Mouse (Mus musculus): ENCODE data around the gene Dnah3. TPM values are rescaled to one million over a fixed set of nuclear protein-coding genes. Genes with fewer than 3 reads are reported as not detected.

Dnah3 gene
- polyA plus RNA-seq, 1 experiment from 2014 or later, result 0.09 TPM

DNA sequence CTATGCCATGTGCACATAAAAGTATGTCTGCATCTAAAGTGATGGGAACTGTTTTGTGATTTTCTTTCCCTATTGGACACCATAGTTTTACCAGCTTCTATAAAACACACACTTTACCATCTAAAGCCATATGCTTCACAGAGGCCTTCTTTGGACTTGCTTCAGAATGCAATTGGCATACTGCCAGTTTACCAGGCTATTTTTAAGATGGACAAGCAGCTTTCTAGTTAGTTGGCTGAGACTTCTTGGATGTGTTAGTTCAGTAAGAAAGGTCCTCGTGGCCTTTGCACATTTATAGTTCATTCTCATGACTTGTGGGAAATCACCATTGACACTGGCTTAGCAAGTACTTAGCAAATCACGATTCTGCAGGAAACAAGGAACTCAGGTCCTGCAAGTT is 11.3 kb upstream of the Dnah3 start:
- Histone ChIP-seq H3K9ac (no peak overlapping the region), H3K4me1 (replicated peaks; ENCODE audit: control insufficient read depth, insufficient read depth, low read length) (0 out of 2 replicates have a peak, but pooled peaks cover 9% of the 10 kb centered on the region), H3K4me3 (replicated peaks; ENCODE audit: low read length) (no peak overlapping the region), H3K9me3 (ENCODE audit: control insufficient read depth, low read length) (no peaks in the 10 kb centered on the region), H3K27me3 (ENCODE audit: control insufficient read depth, insufficient read depth, low read length) (0 out of 2 replicates have a peak, but pooled peaks cover 7% of the 10 kb centered on the region), H3K4me2 (replicated peaks) (no peak overlapping the region), H3K27ac (no peak overlapping the region), H3K36me3 (replicated peaks; ENCODE audit: control insufficient read depth, insufficient read depth) (no peaks in the 10 kb centered on the region)
- WGBS, result 77% methylated on average over 2 of the region's 2 CpGs
- DNase-seq (ENCODE audit: low spot score) (no peak), ATAC-seq (ENCODE audit: low FRiP score) (no peak)

DNA sequence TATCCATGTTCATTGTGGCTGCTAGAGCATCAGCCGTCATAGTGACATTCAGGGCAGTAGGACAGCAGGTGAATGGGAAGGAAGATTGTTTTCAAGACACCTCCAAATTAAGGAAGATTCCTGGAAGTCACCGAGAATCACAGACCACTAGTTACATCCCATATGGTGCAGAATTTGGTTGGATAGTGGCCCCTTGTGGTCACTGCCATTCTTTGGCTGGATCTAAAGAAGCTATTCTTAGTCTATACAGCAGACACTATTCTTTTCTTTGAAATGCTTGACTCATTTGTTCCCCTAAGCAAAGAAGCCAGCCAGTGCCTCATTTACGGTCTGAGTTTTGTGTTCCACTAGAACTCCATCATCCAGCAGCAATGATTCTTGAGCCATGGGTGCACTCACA is 9.9 kb upstream of the Dnah3 start:
- Histone ChIP-seq H3K9ac (no peak overlapping the region), H3K4me2 (replicated peaks) (no peak overlapping the region), H3K4me3 (replicated peaks; ENCODE audit: low read length) (no peak overlapping the region), H3K9me3 (ENCODE audit: control insufficient read depth, low read length) (no peaks in the 10 kb centered on the region), H3K27ac (no peak overlapping the region), H3K36me3 (replicated peaks; ENCODE audit: control insufficient read depth, insufficient read depth) (no peaks in the 10 kb centered on the region), H3K4me1 (replicated peaks; ENCODE audit: control insufficient read depth, insufficient read depth, low read length) (0 out of 2 replicates have a peak, but pooled peaks cover 9% of the 10 kb centered on the region), H3K27me3 (ENCODE audit: control insufficient read depth, insufficient read depth, low read length) (0 out of 2 replicates have a peak, but pooled peaks cover 7% of the 10 kb centered on the region)
- DNase-seq (ENCODE audit: low spot score) (no peak), ATAC-seq (ENCODE audit: low FRiP score) (no peak)
- WGBS, result 44% methylated on average over 3 of the region's 3 CpGs

DNA sequence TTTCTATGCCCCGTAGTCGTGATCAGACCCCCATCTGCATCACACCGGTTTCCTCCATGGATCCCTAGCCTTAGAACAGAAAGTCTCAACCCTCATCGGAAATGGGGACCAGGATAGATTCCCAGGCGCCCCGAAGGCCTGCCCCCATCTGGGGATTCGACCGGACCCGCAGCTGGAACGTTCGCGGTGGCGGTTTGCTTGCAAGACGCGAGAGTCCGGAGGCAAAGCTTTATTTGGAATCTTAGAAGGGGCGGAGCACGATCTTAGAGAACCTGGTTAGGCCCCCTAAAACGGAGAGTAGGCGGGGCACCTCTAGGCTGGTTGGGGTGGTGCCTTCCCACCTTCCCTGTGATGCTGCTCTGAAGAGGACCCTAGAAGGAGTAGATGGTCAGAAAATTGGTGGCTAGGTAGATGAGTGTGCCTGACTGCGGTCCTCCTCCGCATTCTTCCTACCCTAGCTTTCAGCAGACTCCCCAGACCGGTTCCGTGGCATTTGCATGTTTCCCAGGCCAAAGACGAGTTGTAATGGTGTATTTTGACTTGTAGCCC is 8.0 kb upstream of the Dnah3 start:
- Histone ChIP-seq H3K9ac (peak overlapping the region; percentile 57), H3K36me3 (replicated peaks; ENCODE audit: control insufficient read depth, insufficient read depth) (no peaks in the 10 kb centered on the region), H3K4me2 (replicated peaks) (peak overlapping the region; percentile 67), H3K4me3 (replicated peaks; ENCODE audit: low read length) (peak overlapping the region; percentile 46), H3K9me3 (ENCODE audit: control insufficient read depth, low read length) (no peaks in the 10 kb centered on the region), H3K27me3 (ENCODE audit: control insufficient read depth, insufficient read depth, low read length) (0 out of 2 replicates have a peak, but pooled peaks cover 7% of the 10 kb centered on the region), H3K27ac (no peak overlapping the region), H3K4me1 (replicated peaks; ENCODE audit: control insufficient read depth, insufficient read depth, low read length) (0 out of 2 replicates have a peak, but pooled peaks cover 9% of the 10 kb centered on the region)
- DNase-seq (ENCODE audit: low spot score) (no peak), ATAC-seq (ENCODE audit: low FRiP score) (no peak; the same call in 1 of the 2 replicates)
- WGBS, result 4% methylated on average over 25 of the region's 25 CpGs

DNA sequence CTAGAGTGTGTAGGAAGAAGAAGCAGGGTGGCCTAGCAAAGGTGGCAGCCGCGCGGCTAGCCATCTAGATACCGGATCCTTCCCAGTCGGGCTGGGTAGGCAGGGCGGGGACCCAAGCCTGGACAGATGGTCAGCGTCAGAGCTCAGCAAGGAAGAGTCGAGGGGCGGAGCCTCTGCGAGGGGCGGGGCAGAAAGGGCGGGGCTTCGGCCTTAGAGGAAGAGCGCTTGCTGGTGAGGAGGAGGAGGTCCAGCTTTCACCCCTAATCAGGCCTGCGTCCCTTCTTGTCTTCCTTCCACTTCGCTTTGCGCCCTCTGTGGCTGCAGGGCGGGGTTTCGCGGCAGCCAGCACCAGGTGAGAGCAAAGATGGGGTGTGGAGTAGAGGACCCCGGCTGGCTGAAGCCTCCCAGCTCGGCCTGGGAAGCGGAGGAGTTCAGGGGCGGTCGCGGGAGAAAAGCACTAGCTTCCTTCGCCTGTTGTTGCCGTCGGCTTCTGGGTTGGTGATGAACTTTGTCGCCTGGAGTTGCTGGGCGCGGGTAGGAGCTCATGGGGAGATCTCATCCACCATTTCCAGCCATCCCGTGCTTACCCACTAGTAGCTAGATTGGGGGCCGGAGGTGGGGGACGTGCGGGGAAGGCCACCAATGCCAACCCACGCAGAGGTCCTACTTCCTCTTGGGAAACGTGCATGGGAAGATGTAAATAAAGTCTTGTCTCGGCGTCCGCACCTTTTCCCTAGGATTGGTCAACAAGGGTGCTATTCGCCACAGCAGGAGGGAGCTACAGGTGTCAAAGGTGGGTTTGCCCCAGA is 7.3 kb upstream of the Dnah3 start, which contains the start of gene Tmem159:
Tmem159 (plus strand) TSS at position 190 of the 809 bp plus-strand sequence.
- Histone ChIP-seq H3K9ac (peak within 1 kb of the TSS; percentile 57), H3K27ac (no peak within 1 kb of the TSS), H3K4me3 (replicated peaks; ENCODE audit: low read length) (peak within 1 kb of the TSS; percentile 46), H3K36me3 (replicated peaks; ENCODE audit: control insufficient read depth, insufficient read depth) (no peaks in the 10 kb centered on the region), H3K4me2 (replicated peaks) (peak within 1 kb of the TSS; percentile 67), H3K9me3 (ENCODE audit: control insufficient read depth, low read length) (no peaks in the 10 kb centered on the region), H3K27me3 (ENCODE audit: control insufficient read depth, insufficient read depth, low read length) (0 out of 2 replicates have a peak, but pooled peaks cover 7% of the 10 kb centered on the region), H3K4me1 (replicated peaks; ENCODE audit: control insufficient read depth, insufficient read depth, low read length) (0 out of 2 replicates have a peak, but pooled peaks cover 9% of the 10 kb centered on the region)
- peak; percentile 68 for DNase-seq (ENCODE audit: low spot score)
- peak; percentile 88 for ATAC-seq (ENCODE audit: low FRiP score)
- WGBS, result under 1% methylated on average over 42 of the region's 42 CpGs

DNA sequence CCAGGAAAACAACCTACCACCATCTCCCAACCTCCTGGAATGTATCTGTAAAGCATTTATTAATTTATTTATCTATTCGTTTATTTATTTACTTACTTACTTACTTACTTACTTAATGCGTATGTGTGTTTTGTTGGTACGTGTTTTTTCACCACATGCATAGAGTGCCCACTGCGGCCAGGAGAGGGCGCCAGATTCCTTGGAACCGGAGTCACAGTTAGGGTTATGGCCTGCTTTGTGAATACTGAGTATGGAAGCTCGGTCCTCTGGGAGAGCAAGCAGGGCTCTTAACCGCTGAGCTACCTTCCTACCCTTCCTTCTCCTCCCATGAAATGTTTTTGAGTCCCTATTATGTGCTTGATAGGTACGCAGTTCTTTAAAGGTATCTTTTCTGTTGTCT is 3.3 kb upstream of the Dnah3 start:
- 24% methylated on average over 9 of the region's 9 CpGs for WGBS
- Histone ChIP-seq H3K27ac (no peak overlapping the region), H3K36me3 (replicated peaks; ENCODE audit: control insufficient read depth, insufficient read depth) (no peaks in the 10 kb centered on the region), H3K4me2 (replicated peaks) (no peak overlapping the region), H3K9me3 (ENCODE audit: control insufficient read depth, low read length) (no peaks in the 10 kb centered on the region), H3K9ac (no peak overlapping the region), H3K27me3 (ENCODE audit: control insufficient read depth, insufficient read depth, low read length) (0 out of 2 replicates have a peak, but pooled peaks cover 7% of the 10 kb centered on the region), H3K4me3 (replicated peaks; ENCODE audit: low read length) (no peak overlapping the region), H3K4me1 (replicated peaks; ENCODE audit: control insufficient read depth, insufficient read depth, low read length) (0 out of 2 replicates have a peak, but pooled peaks cover 9% of the 10 kb centered on the region)
- no peak for ATAC-seq (ENCODE audit: low FRiP score)
- peak; percentile 42 for DNase-seq (ENCODE audit: low spot score)

DNA sequence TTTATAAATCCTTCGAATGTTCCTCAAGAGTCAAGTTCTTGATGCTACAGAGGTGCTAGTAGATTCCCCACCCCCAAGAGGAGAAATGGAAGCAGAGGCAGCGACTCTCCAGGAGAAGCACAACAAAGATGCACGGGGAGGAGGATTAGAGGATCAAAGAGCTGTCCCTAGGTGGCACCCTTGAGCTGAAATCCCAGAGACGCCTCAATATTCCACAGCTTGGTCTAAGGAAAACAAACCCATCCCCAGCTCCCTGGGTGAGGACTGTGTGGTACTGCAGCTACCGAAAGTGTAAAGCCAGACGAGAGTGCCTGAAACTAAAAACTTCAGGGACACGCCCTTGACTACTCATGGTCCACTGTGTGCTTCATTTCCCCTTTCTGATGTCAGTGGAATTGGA is 2.8 kb upstream of the Dnah3 start:
- Histone ChIP-seq H3K36me3 (replicated peaks; ENCODE audit: control insufficient read depth, insufficient read depth) (no peaks in the 10 kb centered on the region), H3K27ac (no peak overlapping the region), H3K9ac (no peak overlapping the region), H3K4me3 (replicated peaks; ENCODE audit: low read length) (no peak overlapping the region), H3K9me3 (ENCODE audit: control insufficient read depth, low read length) (no peaks in the 10 kb centered on the region), H3K27me3 (ENCODE audit: control insufficient read depth, insufficient read depth, low read length) (0 out of 2 replicates have a peak, but pooled peaks cover 5% of the 10 kb centered on the region), H3K4me2 (replicated peaks) (no peak overlapping the region), H3K4me1 (replicated peaks; ENCODE audit: control insufficient read depth, insufficient read depth, low read length) (0 out of 2 replicates have a peak, but pooled peaks cover 3% of the 10 kb centered on the region)
- ATAC-seq (ENCODE audit: low FRiP score) (no peak), DNase-seq (ENCODE audit: low spot score) (peak; percentile 60)
- 8% methylated on average over 7 of the region's 7 CpGs for WGBS

DNA sequence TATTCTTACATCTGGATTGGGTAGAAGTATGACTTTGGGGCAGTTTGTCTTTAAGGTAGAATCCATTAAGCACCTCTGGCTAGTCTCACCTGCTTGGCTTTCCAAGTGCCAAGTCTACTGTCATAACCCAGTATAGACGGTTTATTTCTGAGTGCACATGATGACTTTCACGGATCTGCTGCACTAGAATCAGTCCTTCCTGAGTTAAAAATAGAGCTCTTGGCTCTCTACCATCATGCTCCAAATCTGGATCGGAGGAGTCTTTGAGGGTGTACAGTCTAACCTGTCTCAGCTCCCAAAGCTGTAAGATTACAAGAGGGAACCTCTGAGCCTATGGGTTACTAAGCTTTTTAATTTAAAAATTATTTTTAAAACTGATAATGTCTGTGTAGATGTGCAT is 864 bp downstream of the Dnah3 start:
- 88% methylated on average over 3 of the region's 3 CpGs for WGBS
- Histone ChIP-seq H3K9me3 (ENCODE audit: control insufficient read depth, low read length) (no peaks in the 10 kb centered on the region), H3K4me3 (replicated peaks; ENCODE audit: low read length) (no peak overlapping the region), H3K27me3 (ENCODE audit: control insufficient read depth, insufficient read depth, low read length) (no peaks in the 10 kb centered on the region), H3K4me2 (replicated peaks) (no peak overlapping the region), H3K36me3 (replicated peaks; ENCODE audit: control insufficient read depth, insufficient read depth) (no peaks in the 10 kb centered on the region), H3K27ac (no peak overlapping the region), H3K4me1 (replicated peaks; ENCODE audit: control insufficient read depth, insufficient read depth, low read length) (no peaks in the 10 kb centered on the region), H3K9ac (no peak overlapping the region)
- DNase-seq (ENCODE audit: low spot score) (no peak), ATAC-seq (ENCODE audit: low FRiP score) (no peak)

DNA sequence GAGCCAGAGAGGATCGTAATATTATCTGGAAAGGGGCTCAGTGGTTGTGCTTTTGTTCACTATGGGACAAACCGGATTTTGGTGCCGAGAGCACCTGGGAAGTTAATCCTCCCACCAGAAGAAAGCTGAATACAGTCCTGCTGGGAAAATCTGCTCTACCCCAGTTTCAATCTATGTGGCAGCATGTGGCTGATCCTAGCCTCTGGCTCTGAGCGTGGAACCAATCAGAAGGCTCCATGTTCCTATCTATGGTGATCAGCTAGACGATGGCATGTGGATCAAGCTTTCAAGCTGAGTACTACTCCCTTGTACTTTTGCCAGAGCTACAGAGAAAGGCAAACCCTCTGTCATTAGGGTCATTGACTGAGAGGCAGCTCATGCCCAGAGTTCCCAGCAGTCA is 2.0 kb downstream of the Dnah3 start:
- Histone ChIP-seq H3K9me3 (ENCODE audit: control insufficient read depth, low read length) (no peaks in the 10 kb centered on the region), H3K4me2 (replicated peaks) (no peak overlapping the region), H3K27me3 (ENCODE audit: control insufficient read depth, insufficient read depth, low read length) (no peaks in the 10 kb centered on the region), H3K36me3 (replicated peaks; ENCODE audit: control insufficient read depth, insufficient read depth) (no peaks in the 10 kb centered on the region), H3K9ac (no peak overlapping the region), H3K4me3 (replicated peaks; ENCODE audit: low read length) (no peak overlapping the region), H3K4me1 (replicated peaks; ENCODE audit: control insufficient read depth, insufficient read depth, low read length) (no peaks in the 10 kb centered on the region), H3K27ac (no peak overlapping the region)
- no peak for ATAC-seq (ENCODE audit: low FRiP score)
- WGBS, result 40% methylated on average over 5 of the region's 5 CpGs
- no peak for DNase-seq (ENCODE audit: low spot score)

DNA sequence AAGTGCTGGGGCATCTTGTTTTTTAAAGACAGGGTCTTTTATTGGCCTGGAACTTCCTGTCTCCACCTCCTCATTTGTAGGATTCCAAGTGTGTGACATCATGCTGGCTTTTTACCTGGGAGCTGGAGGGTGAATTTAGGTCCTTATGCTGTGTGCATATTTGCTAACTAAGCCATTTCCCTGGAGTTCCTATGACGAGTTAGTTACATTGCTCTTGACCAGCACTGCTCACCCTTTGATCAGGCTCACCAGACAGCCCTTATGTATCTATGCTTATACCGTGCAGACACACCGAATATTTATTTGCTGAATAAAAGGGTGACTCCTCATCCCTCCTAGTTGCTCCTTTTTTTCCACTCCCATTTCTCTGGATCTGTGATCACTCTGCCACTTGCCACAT is 14.9 kb downstream of the Dnah3 start:
- DNase-seq (ENCODE audit: low spot score), result no peak
- no peaks in the 10 kb centered on the region for H3K27me3 ChIP-seq (ENCODE audit: control insufficient read depth, insufficient read depth, low read length)
- H3K4me3 ChIP-seq (replicated peaks; ENCODE audit: low read length), result no peak overlapping the region
- no peak overlapping the region for H3K9ac ChIP-seq
- H3K4me1 ChIP-seq (replicated peaks; ENCODE audit: control insufficient read depth, insufficient read depth, low read length), result no peaks in the 10 kb centered on the region
- no peaks in the 10 kb centered on the region for H3K9me3 ChIP-seq (ENCODE audit: control insufficient read depth, low read length)
- H3K27ac ChIP-seq, result no peak overlapping the region
- WGBS, result 79% methylated on average over 3 of the region's 3 CpGs
- no peak overlapping the region for H3K4me2 ChIP-seq (replicated peaks)
- no peak for ATAC-seq (ENCODE audit: low FRiP score)
- H3K36me3 ChIP-seq (replicated peaks; ENCODE audit: control insufficient read depth, insufficient read depth), result no peaks in the 10 kb centered on the region

All from hindbrain, embryonic 14.5 days (tissue).